Comparison of ENCODE assay signal across 23 mouse cellular contexts in the genomic region with DNA sequence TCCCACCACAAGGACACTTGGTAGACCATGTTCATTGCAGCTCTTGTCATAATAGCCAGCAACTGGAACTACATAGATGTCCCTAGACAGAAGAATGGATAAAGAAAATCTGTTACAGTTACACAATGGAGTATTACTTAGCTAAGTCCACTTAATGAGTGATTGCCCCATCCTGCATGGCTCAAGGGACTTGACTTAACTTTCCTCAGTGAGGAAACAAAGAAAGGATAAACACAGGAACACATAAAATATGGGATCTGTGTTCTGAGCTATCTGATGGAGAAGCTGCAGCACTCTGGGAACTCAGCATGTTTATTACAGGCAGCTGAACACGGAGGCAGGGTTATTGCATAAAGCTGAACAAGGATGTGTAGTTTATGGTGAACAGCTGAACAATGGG. TPM values are rescaled to one million over a fixed set of nuclear protein-coding genes. Genes with fewer than 3 reads are reported as not detected.
DNase-seq lines count a peak whose midpoint lies in the region; ATAC-seq lines count a peak whose summit lies in the region.
"Had no signal": no experiment of that assay in that cellular context is flagged by ENCODE, and none has a peak within 500 bp of the region (broad histone marks: within the 10 kb centered on the region; RNA-seq: fewer than 3 reads in every experiment).

No protein-coding gene starts in this region.

- H3K4me1 ChIP-seq in heart, embryonic 10.5 days = no peaks in the 10 kb centered on the region
- no peaks in the 10 kb centered on the region for H3K4me1 ChIP-seq in forebrain, embryonic 15.5 days

- ATAC-seq in forebrain, embryonic 15.5 days (replicated peaks) = no peak
- ATAC-seq: activated CD4-positive, CD25-positive, alpha-beta regulatory T cell, adult 4 months; CD4-positive, CD25-positive, alpha-beta regulatory T cell, adult 4 months; Patski had no signal

- no peaks in the 10 kb centered on the region for H3K36me3 ChIP-seq in heart, embryonic 10.5 days
- H3K36me3 ChIP-seq in forebrain, embryonic 15.5 days = no peaks in the 10 kb centered on the region
- H3K36me3 ChIP-seq: G1E had no signal

- H3K4me3 ChIP-seq in heart, embryonic 10.5 days = no peak overlapping the region
- H3K4me3 ChIP-seq in forebrain, embryonic 15.5 days = no peak overlapping the region

- H3K9me3 ChIP-seq in heart, embryonic 10.5 days = no peaks in the 10 kb centered on the region
- no peaks in the 10 kb centered on the region for H3K9me3 ChIP-seq in forebrain, embryonic 15.5 days
- H3K9me3 ChIP-seq: G1E had no signal

- no peak overlapping the region for H3K4me2 ChIP-seq in forebrain, embryonic 15.5 days (replicated peaks)

- no peaks in the 10 kb centered on the region for H3K27me3 ChIP-seq in heart, embryonic 10.5 days (ENCODE audit: insufficient read depth, poor library complexity, severe bottlenecking)
- no peaks in the 10 kb centered on the region for H3K27me3 ChIP-seq in forebrain, embryonic 15.5 days
- H3K27me3 ChIP-seq: CH12.LX had no signal

- DNase-seq in heart, adult 11 months = peak; percentile 29
- no peak for DNase-seq in heart, embryonic 10.5 days (ENCODE audit: low spot score)
- peak; percentile 52 for DNase-seq in fat pad, adult 2 months (ENCODE audit: extremely low read depth, low read depth, low spot score)
- DNase-seq in gonadal fat pad, adult 2 months (ENCODE audit: low read depth) = peak; percentile 52
- DNase-seq in B cell, adult 2 months = no peak
- DNase-seq: adrenal gland, adult 2 months; adrenal gland, adult 8-10 months; adrenal gland, postnatal 10 days; adrenal gland, postnatal 14 days; adrenal gland, postnatal 25 days; adrenal gland, postnatal 36 days; cerebellum, adult 11 months; cerebellum, adult 11-12 months; cerebellum, adult 18-20 months; cerebellum, adult 2 months had no signal

- WGBS in heart, embryonic 10.5 days = 62% methylated on average over 1 of the region's 1 CpGs
- WGBS in forebrain, embryonic 15.5 days = 92% methylated on average over 1 of the region's 1 CpGs

- H3K27ac ChIP-seq in heart, embryonic 10.5 days = no peak overlapping the region
- H3K27ac ChIP-seq in forebrain, embryonic 15.5 days (replicated peaks) = no peak overlapping the region

- H3K9ac ChIP-seq in forebrain, embryonic 15.5 days (replicated peaks) = no peak overlapping the region

RNA-seq across cellular contexts. Expression of a gene that starts 3.8 kb away (rescaled TPM):
- polyA plus RNA-seq in heart, embryonic 10.5 days (2016; fragmentation: Nextera tagmentation; extraction: Ambion mirVana) = not detected in 2 replicates
- polyA plus RNA-seq in gonadal fat pad, adult 2 months (2012; rRNA removed) = not detected in 2 replicates
- polyA plus RNA-seq in forebrain, embryonic 15.5 days (2015; fragmentation: Nextera tagmentation; extraction: Ambion mirVana) = not detected in 2 replicates
- polyA plus RNA-seq: activated CD4-positive, CD25-positive, alpha-beta regulatory T cell, adult 4 months; adrenal gland, adult 2 months; brain, embryonic 14.5 days; C2C12; CD4-positive, CD25-positive, alpha-beta regulatory T cell, adult 4 months; cerebellum, adult 2 months; G1E; Patski had no signal

RNA-seq across cellular contexts. Expression of a gene that starts 21.2 kb away (rescaled TPM):
- polyA plus RNA-seq in heart, embryonic 10.5 days (2016; fragmentation: Nextera tagmentation; extraction: Ambion mirVana) = not detected in 2 replicates
- 0.09 TPM in 1 of 2 replicates, not detected in the other for polyA plus RNA-seq in gonadal fat pad, adult 2 months (2012; rRNA removed)
- not detected in 2 replicates for polyA plus RNA-seq in forebrain, embryonic 15.5 days (2015; fragmentation: Nextera tagmentation; extraction: Ambion mirVana)
- polyA plus RNA-seq: activated CD4-positive, CD25-positive, alpha-beta regulatory T cell, adult 4 months; adrenal gland, adult 2 months; CD4-positive, CD25-positive, alpha-beta regulatory T cell, adult 4 months; G1E had no signal

RNA-seq across cellular contexts. Expression of a gene that starts 24.1 kb away (rescaled TPM):
- 5.5 and 7.1 TPM in 2 replicates for polyA plus RNA-seq in heart, embryonic 10.5 days (2016; fragmentation: Nextera tagmentation; extraction: Ambion mirVana)
- polyA plus RNA-seq in gonadal fat pad, adult 2 months (2012; rRNA removed) = 14.0 and 15.1 TPM in 2 replicates
- 0.34 and 0.70 TPM in 2 replicates for polyA plus RNA-seq in forebrain, embryonic 15.5 days (2015; fragmentation: Nextera tagmentation; extraction: Ambion mirVana)
- polyA plus RNA-seq: activated CD4-positive, CD25-positive, alpha-beta regulatory T cell, adult 4 months; CD4-positive, CD25-positive, alpha-beta regulatory T cell, adult 4 months; Patski had no signal

RNA-seq across cellular contexts. Expression of a gene that starts 53.2 kb away (rescaled TPM):
- polyA plus RNA-seq in heart, embryonic 10.5 days (2016; fragmentation: Nextera tagmentation; extraction: Ambion mirVana) = not detected in 2 replicates
- polyA plus RNA-seq in gonadal fat pad, adult 2 months (2012; rRNA removed) = not detected in 2 replicates
- polyA plus RNA-seq in forebrain, embryonic 15.5 days (2015; fragmentation: Nextera tagmentation; extraction: Ambion mirVana) = not detected in 2 replicates
- polyA plus RNA-seq: activated CD4-positive, CD25-positive, alpha-beta regulatory T cell, adult 4 months; adrenal gland, adult 2 months; brain, embryonic 14.5 days; C2C12; CD4-positive, CD25-positive, alpha-beta regulatory T cell, adult 4 months; cerebellum, adult 2 months; G1E; Patski had no signal

Comparison
In these comparisons a context has a peak if more than half of its experiments do, and no peak if none do; other contexts are left out.
1. DNase-seq: peak in heart, adult 11 months (single experiment), fat pad, adult 2 months (single experiment) and gonadal fat pad, adult 2 months (single experiment); none in heart, embryonic 10.5 days (single experiment) and B cell, adult 2 months (0 of 2).